Mouse (Mus musculus): Measurements from ENCODE around the gene Trap1a. TPM values are rescaled to one million over a fixed set of nuclear protein-coding genes. Genes with fewer than 3 reads are reported as not detected.
A peak's percentile ranks its signal among the peaks of the same experiment; 100 is the strongest.

Gene Trap1a
- total and polyA plus RNA-seq, 2 experiments from 2014 or later: not detected

GRCm38 (mm10) chrX:139335419-139336074, 2.1 kb downstream of the Trap1a start:
- H3K9me3 ChIP-seq (ENCODE audit: low read length): no peaks in the 10 kb centered on the region
- no peak overlapping the region for H3K27ac ChIP-seq (ENCODE audit: low read depth, low read length)
- no peaks in the 10 kb centered on the region for H3K27me3 ChIP-seq (ENCODE audit: insufficient read depth, low read length)
- H3K4me1 ChIP-seq (ENCODE audit: insufficient read depth): no peaks in the 10 kb centered on the region
- no peak overlapping the region for H3K4me3 ChIP-seq (ENCODE audit: low read depth, low read length)
- no peaks in the 10 kb centered on the region for H3K36me3 ChIP-seq (ENCODE audit: insufficient read depth)
- no peak overlapping the region for H3K9ac ChIP-seq
- no peak for ATAC-seq
- WGBS: 75% methylated on average over 3 of the region's 3 CpGs
- no peak for TF ChIP-seq CTCF (IDR thresholded peaks at IDR 0.05; ENCODE audit: low read depth)
- no peak for DNase-seq
- no peak overlapping the region for H3K4me2 ChIP-seq (ENCODE audit: low read depth)

- no peak for TF ChIP-seq CTCF (IDR thresholded peaks at IDR 0.05; ENCODE audit: low read depth)
- 93% methylated on average over 4 of the region's 4 CpGs for WGBS
- Histone ChIP-seq H3K4me1 (ENCODE audit: insufficient read depth) (no peaks in the 10 kb centered on the region), H3K27ac (ENCODE audit: low read depth, low read length) (no peak overlapping the region), H3K4me3 (ENCODE audit: low read depth, low read length) (no peak overlapping the region), H3K4me2 (ENCODE audit: low read depth) (no peak overlapping the region), H3K9ac (no peak overlapping the region), H3K27me3 (ENCODE audit: insufficient read depth, low read length) (no peaks in the 10 kb centered on the region), H3K36me3 (ENCODE audit: insufficient read depth) (no peaks in the 10 kb centered on the region), H3K9me3 (ENCODE audit: low read length) (no peaks in the 10 kb centered on the region)
- DNase-seq: no peak
- ATAC-seq: no peak
These were observed 6.1 kb downstream of the Trap1a start for GRCm38 (mm10) chrX:139339553-139339952.

GRCm38 (mm10) chrX:139341185-139341584, 7.7 kb downstream of the Trap1a start:
- no peak for TF ChIP-seq CTCF (IDR thresholded peaks at IDR 0.05; ENCODE audit: low read depth)
- H3K9ac ChIP-seq: no peak overlapping the region
- H3K4me1 ChIP-seq (ENCODE audit: insufficient read depth): no peaks in the 10 kb centered on the region
- H3K4me2 ChIP-seq (ENCODE audit: low read depth): no peak overlapping the region
- H3K9me3 ChIP-seq (ENCODE audit: low read length): no peaks in the 10 kb centered on the region
- no peak overlapping the region for H3K27ac ChIP-seq (ENCODE audit: low read depth, low read length)
- DNase-seq (no peak), ATAC-seq (no peak)
- WGBS: 97% methylated on average over 2 of the region's 2 CpGs
- no peaks in the 10 kb centered on the region for H3K27me3 ChIP-seq (ENCODE audit: insufficient read depth, low read length)
- H3K36me3 ChIP-seq (ENCODE audit: insufficient read depth): no peaks in the 10 kb centered on the region
- no peak overlapping the region for H3K4me3 ChIP-seq (ENCODE audit: low read depth, low read length)

GRCm38 (mm10) chrX:139352192-139352772, 18.8 kb downstream of the Trap1a start:
- TF ChIP-seq CTCF (IDR thresholded peaks at IDR 0.05; ENCODE audit: low read depth): no peak
- Histone ChIP-seq H3K36me3 (ENCODE audit: insufficient read depth) (no peaks in the 10 kb centered on the region), H3K4me3 (ENCODE audit: low read depth, low read length) (no peak overlapping the region), H3K9me3 (ENCODE audit: low read length) (no peaks in the 10 kb centered on the region), H3K27ac (ENCODE audit: low read depth, low read length) (no peak overlapping the region), H3K4me2 (ENCODE audit: low read depth) (no peak overlapping the region), H3K27me3 (ENCODE audit: insufficient read depth, low read length) (no peaks in the 10 kb centered on the region), H3K4me1 (ENCODE audit: insufficient read depth) (no peaks in the 10 kb centered on the region), H3K9ac (no peak overlapping the region)
- DNase-seq (no peak), ATAC-seq (no peak)
- WGBS: 70% methylated on average over 5 of the region's 5 CpGs

GRCm38 (mm10) chrX:139357639-139358260, 24.3 kb downstream of the Trap1a start:
- Histone ChIP-seq H3K27ac (ENCODE audit: low read depth, low read length) (no peak overlapping the region), H3K4me3 (ENCODE audit: low read depth, low read length) (no peak overlapping the region), H3K4me2 (ENCODE audit: low read depth) (no peak overlapping the region), H3K36me3 (ENCODE audit: insufficient read depth) (no peaks in the 10 kb centered on the region), H3K4me1 (ENCODE audit: insufficient read depth) (no peaks in the 10 kb centered on the region), H3K9me3 (ENCODE audit: low read length) (no peaks in the 10 kb centered on the region), H3K27me3 (ENCODE audit: insufficient read depth, low read length) (no peaks in the 10 kb centered on the region), H3K9ac (no peak overlapping the region)
- no peak for TF ChIP-seq CTCF (IDR thresholded peaks at IDR 0.05; ENCODE audit: low read depth)
- 67% methylated on average over 7 of the region's 7 CpGs for WGBS
- ATAC-seq (no peak), DNase-seq (no peak)

GRCm38 (mm10) chrX:139358361-139358760, 24.9 kb downstream of the Trap1a start:
- H3K9me3 ChIP-seq (ENCODE audit: low read length): no peaks in the 10 kb centered on the region
- H3K4me2 ChIP-seq (ENCODE audit: low read depth): no peak overlapping the region
- ATAC-seq: no peak
- 79% methylated on average over 18 of the region's 18 CpGs for WGBS
- no peak for TF ChIP-seq CTCF (IDR thresholded peaks at IDR 0.05; ENCODE audit: low read depth)
- H3K9ac ChIP-seq: no peak overlapping the region
- no peak for DNase-seq
- H3K36me3 ChIP-seq (ENCODE audit: insufficient read depth): no peaks in the 10 kb centered on the region
- H3K4me3 ChIP-seq (ENCODE audit: low read depth, low read length): no peak overlapping the region
- H3K27ac ChIP-seq (ENCODE audit: low read depth, low read length): no peak overlapping the region
- H3K27me3 ChIP-seq (ENCODE audit: insufficient read depth, low read length): no peaks in the 10 kb centered on the region
- no peaks in the 10 kb centered on the region for H3K4me1 ChIP-seq (ENCODE audit: insufficient read depth)

- no peak overlapping the region for H3K4me3 ChIP-seq (ENCODE audit: low read depth, low read length)
- H3K36me3 ChIP-seq (ENCODE audit: insufficient read depth): no peaks in the 10 kb centered on the region
- no peak for DNase-seq
- no peak overlapping the region for H3K9ac ChIP-seq
- no peak overlapping the region for H3K27ac ChIP-seq (ENCODE audit: low read depth, low read length)
- 0 out of 2 replicates have a peak, but pooled peaks have one; percentile 10 for TF ChIP-seq CTCF (IDR thresholded peaks at IDR 0.05; ENCODE audit: low read depth)
- whole genome bisulfite sequencing: 93% methylated on average over 3 of the region's 3 CpGs
- H3K4me2 ChIP-seq (ENCODE audit: low read depth): no peak overlapping the region
- no peaks in the 10 kb centered on the region for H3K4me1 ChIP-seq (ENCODE audit: insufficient read depth)
- H3K27me3 ChIP-seq (ENCODE audit: insufficient read depth, low read length): no peaks in the 10 kb centered on the region
- no peak for ATAC-seq
- no peaks in the 10 kb centered on the region for H3K9me3 ChIP-seq (ENCODE audit: low read length)
These were observed 33.5 kb downstream of the Trap1a start for GRCm38 (mm10) chrX:139366837-139367528.

All from forebrain, postnatal 0 days (tissue).